Mouse (Mus musculus): ENCODE results near the gene Erv3.

Gene Erv3

DNA sequence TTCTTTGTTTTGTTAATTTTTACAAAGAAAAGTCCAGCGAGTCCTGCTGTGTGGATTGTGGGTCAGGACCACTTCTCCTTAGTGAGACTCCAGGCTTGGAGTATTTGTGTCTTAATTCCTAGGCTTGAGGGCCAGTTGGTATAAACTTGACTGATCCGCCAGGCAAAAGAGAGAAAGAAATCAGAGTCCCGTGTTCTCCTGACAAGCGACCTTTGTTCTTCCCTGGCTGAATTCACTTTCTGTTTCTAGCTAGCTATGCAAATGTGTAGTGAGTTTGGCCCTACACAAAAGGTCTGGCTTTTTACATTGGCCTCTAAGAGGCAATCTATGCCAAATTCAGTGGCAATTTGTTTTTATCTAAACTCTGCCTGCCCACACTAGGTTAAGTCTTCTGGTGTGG is 22.2 kb upstream of the Erv3 start:
- CTCF ChIA-PET: no interaction called here
- POLR2A ChIA-PET: interaction anchor here in 3 of 4 experiments (0.6 to 5.0 kb wide), 9 partner anchors 10 to 363 kb away, joined by 3 to 26 read pairs (median 4); partner anchors contain the start of genes Prn (in 2 of the 3) and Prnp (in 2 of the 3)

DNA sequence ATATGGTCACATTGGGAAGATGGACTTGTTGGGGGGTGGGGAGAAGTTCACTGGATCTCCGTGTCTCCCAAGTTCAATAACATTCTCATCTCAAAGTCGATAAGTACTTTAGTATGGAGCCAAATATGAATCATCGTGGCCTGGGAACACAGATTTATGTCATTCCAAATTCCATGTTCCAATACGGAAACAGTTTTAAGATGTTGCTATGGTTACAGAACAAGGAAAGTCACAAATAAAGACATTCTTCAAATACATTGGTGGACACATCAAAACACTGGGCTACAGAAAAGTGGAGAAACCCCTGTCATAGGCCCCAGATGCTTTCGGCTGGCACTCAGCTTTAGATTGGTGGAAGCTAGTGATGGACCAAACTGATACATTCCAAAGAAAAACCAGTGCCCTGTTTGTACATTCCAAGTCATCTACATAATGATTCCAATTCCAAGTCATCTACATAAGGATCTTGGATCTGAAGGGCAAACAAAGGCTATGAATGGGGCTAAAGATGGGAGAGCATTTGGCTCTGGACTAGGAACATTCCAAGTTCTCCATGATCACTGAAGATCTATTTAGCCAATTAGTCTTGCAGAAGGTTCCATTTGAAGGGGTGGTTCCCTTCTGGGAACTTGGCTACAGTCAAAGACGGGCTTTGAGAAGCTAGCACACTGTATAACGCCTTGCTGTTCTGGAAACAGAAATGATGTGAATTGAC is 17.2 kb upstream of the Erv3 start:
- ChIA-PET POLR2A (interaction anchor here in 2 of 4 experiments (0.6 to 0.9 kb wide), 2 partner anchors 11 to 393 kb away, joined by 3 to 4 read pairs; no protein-coding TSS in a partner anchor), CTCF (interaction anchor here in 1 of 4 experiments (1.2 kb wide), 1 partner anchor 59 kb away, joined by 3 read pairs; no protein-coding TSS in a partner anchor)

DNA sequence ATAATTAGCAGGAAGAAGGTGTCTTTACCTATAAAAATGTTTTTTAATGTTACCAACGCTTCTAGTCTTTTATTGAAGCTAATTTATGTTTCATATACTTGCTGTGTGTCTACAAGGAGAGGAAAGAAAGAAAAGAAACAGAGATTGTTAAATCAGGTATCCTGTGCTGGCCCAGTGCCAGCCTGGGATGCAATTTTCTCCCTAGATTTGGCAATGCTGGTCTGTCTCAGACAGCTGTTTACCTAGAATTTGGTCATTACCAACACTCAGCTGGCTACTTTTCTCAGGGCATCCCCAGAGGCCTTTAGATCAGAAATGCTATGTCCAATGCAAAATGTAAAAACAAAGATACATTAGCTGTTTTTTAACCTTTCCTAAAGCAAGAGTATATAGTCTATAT is 13.8 kb upstream of the Erv3 start:
- POLR2A ChIA-PET: interaction anchor here in 2 of 4 experiments (1.2 to 1.7 kb wide), 3 partner anchors 8 to 36 kb away, joined by 3 to 6 read pairs (median 4); partner anchors contain the start of genes Prn (in 2 of the 2) and Prnp (in 2 of the 2)
- CTCF ChIA-PET: interaction anchor here in 1 of 4 experiments (0.7 kb wide), 1 partner anchor 37 kb away, joined by 5 read pairs; no protein-coding TSS in a partner anchor

GRCm38 (mm10) chr2:131868983-131869382 is 9.4 kb upstream of the Erv3 start:
- ChIA-PET CTCF (no interaction called here), POLR2A (interaction anchor here in 1 of 4 experiments (1.0 kb wide), 1 partner anchor 63 kb away, joined by 3 read pairs; no protein-coding TSS in a partner anchor)

GRCm38 (mm10) chr2:131866676-131867075 is 7.1 kb upstream of the Erv3 start:
- ChIA-PET CTCF (interaction anchor here in 1 of 4 experiments (0.6 kb wide), 1 partner anchor 213 kb away, joined by 3 read pairs; no protein-coding TSS in a partner anchor), POLR2A (interaction anchor here in 1 of 4 experiments (0.5 kb wide), 1 partner anchor 474 kb away, joined by 3 read pairs; no protein-coding TSS in a partner anchor)

- CTCF ChIA-PET: interaction anchor here in 1 of 4 experiments (0.6 to 0.7 kb wide), 2 partner anchors 43 to 640 kb away, joined by 3 to 7 read pairs; no protein-coding TSS in a partner anchor
- POLR2A ChIA-PET: interaction anchor here in 3 of 4 experiments (0.6 to 3.9 kb wide), 11 partner anchors 10 to 780 kb away, joined by 3 to 16 read pairs (median 4); partner anchors contain the start of genes Prn (in 1 of the 3) and Prnp (in 1 of the 3)
Measured at GRCm38 (mm10) chr2:131864262-131864796, 4.8 kb upstream of the Erv3 start.

DNA sequence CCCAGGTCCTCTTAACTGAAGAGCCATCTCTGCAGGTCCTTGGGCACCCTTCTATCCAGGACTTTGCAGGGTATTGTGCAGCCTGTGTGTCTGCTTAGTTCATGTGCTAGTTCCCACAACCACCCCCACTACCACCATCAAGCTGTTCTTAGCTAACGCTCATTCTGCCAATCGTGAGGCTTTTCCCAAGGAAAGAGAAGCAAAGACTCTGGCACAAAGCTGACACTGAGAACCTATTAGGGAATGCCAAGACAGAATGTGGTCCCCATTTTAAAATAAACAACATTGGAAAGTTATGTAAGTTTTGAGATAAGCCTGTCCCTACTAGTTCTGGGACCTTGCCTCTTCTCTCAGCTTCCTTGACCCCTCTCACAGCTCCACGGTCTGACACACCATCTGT is 3.9 kb upstream of the Erv3 start:
- CTCF ChIA-PET: interaction anchor here in 1 of 4 experiments (0.6 kb wide), 1 partner anchor 428 kb away, joined by 3 read pairs; no protein-coding TSS in a partner anchor
- POLR2A ChIA-PET: interaction anchor here in 3 of 4 experiments (0.6 to 3.9 kb wide), 8 partner anchors 9 to 779 kb away, joined by 3 to 16 read pairs (median 3); no protein-coding TSS in a partner anchor

DNA sequence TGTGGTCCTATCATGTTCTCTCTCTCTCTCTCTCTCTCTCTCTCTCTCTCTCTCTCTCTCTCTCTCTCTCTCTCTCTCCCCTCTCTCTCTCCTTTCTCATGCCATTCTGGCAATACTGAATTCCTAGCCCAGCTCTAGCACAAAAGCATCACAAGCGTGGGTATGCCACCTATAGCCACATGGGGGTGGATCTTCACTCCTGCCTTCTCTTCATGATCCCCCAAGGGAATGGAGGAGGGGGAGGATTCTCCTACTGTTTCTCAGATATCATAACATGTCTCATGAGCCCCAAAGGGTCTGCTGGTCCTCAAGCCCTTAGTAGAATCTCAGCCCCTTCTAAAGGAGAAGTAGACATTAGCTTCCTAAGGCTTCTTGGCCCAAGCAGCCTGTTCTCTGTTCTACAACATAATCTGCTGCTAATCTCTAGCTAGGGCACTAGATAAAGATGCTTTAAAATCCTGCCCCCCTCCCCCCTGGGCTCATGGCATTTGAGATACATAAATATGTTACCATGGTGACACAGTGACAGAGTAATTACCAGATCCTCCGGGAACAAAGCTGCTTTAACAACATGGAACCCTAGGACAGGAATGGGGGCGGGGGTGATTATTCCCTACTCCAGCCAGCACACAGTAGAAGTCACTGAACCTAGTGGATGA is 3.2 kb upstream of the Erv3 start:
- ChIA-PET CTCF (no interaction called here), POLR2A (interaction anchor here in 3 of 4 experiments (0.6 to 3.9 kb wide), 7 partner anchors 10 to 222 kb away, joined by 3 to 16 read pairs (median 3); no protein-coding TSS in a partner anchor)

GRCm38 (mm10) chr2:131857838-131858237 is 1.7 kb downstream of the Erv3 start:
- CTCF ChIA-PET: no interaction called here
- POLR2A ChIA-PET: interaction anchor here in 2 of 4 experiments (1.1 to 2.6 kb wide), 2 partner anchors 10 to 17 kb away, joined by 3 to 16 read pairs; no protein-coding TSS in a partner anchor

GRCm38 (mm10) chr2:131853719-131854118 is 5.8 kb downstream of the Erv3 start:
- CTCF ChIA-PET: no interaction called here
- POLR2A ChIA-PET: interaction anchor here in 2 of 4 experiments (0.7 to 3.1 kb wide), 7 partner anchors 10 to 56 kb away, joined by 3 to 11 read pairs (median 3); partner anchors contain the start of genes Prn (in 2 of the 2) and Prnp (in 2 of the 2)

GRCm38 (mm10) chr2:131851333-131852092 is 8.0 kb downstream of the Erv3 start:
- ChIA-PET POLR2A (interaction anchor here in 2 of 4 experiments (0.6 to 3.1 kb wide), 7 partner anchors 9 to 88 kb away, joined by 3 to 11 read pairs (median 3); partner anchors contain the start of genes Prn (in 2 of the 2) and Prnp (in 2 of the 2)), CTCF (interaction anchor here in 1 of 4 experiments (1.1 kb wide), 1 partner anchor 81 kb away, joined by 3 read pairs; no protein-coding TSS in a partner anchor)

GRCm38 (mm10) chr2:131850047-131850446 is 9.5 kb downstream of the Erv3 start:
- CTCF ChIA-PET: interaction anchor here in 1 of 4 experiments (0.8 kb wide), 1 partner anchor 61 kb away, joined by 3 read pairs; no protein-coding TSS in a partner anchor
- POLR2A ChIA-PET: interaction anchor here in 1 of 4 experiments (10.2 kb wide), 1 partner anchor 19 kb away, joined by 93 read pairs; no protein-coding TSS in a partner anchor

DNA sequence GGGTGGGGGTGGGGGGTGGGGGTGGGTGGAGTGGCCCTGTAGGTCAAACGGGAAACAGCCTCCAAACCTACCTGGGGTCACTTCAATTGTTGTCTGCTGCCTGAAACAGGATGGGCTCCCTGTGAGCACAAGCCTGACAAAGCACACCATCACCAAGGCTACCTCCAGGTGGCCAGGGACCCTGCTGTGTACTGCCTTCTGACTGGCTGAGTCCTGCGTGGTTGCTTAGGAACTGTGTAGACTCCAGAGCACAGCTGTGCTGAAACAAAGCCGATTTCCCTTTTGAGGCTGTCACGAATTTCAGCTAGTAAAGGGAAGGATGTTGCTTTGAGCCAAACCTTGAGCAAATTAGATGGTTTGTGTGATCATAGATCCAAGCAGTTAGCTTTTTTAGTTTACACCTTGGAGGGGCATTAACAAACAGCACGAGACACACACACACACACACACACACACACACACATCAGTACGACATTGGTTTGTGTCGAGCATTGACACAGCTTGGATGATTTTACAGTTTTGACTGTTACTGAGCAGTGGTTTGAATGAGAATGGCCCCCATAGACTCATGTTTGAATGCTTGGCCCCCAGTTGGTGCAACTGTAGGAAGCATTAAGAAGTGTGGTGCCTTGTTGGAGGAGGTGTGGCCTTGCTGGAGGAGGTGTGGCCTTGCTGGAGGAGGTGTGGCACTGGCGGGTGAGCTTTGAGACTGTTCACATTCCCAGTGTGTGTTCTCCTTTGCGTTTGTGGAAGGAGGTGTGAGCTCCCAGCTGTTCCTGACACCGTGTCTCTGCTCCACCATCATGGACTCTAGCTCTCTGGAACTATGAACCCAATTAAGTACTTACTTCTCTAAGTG is 11.8 kb downstream of the Erv3 start:
- ChIA-PET CTCF (interaction anchor here (0.5 to 1.5 kb wide), 8 partner anchors 27 to 889 kb away, joined by 3 to 5 read pairs (median 3); no protein-coding TSS in a partner anchor), POLR2A (interaction anchor here (0.6 to 10.2 kb wide), 61 partner anchors 8 to 999 kb away, joined by 3 to 93 read pairs (median 4); partner anchors contain the start of genes Prn (in 3 of the 4), Prnp (in 3 of the 4), Crls1 (in 1 of the 4) and Rassf2 (in 1 of the 4))

GRCm38 (mm10) chr2:131846811-131847210 is 12.7 kb downstream of the Erv3 start:
- ChIA-PET POLR2A (interaction anchor here in 2 of 4 experiments (0.6 to 10.2 kb wide), 15 partner anchors 10 to 183 kb away, joined by 3 to 93 read pairs (median 5); partner anchors contain the start of genes Prn (in 1 of the 2), Prnp (in 1 of the 2) and Rassf2 (in 1 of the 2)), CTCF (no interaction called here)

GRCm38 (mm10) chr2:131846132-131846710 is 13.3 kb downstream of the Erv3 start:
- ChIA-PET POLR2A (interaction anchor here in 3 of 4 experiments (0.6 to 10.2 kb wide), 15 partner anchors 10 to 100 kb away, joined by 3 to 93 read pairs (median 4); partner anchors contain the start of genes Prn (in 1 of the 3) and Prnp (in 1 of the 3)), CTCF (interaction anchor here in 1 of 4 experiments (0.6 kb wide), 1 partner anchor 303 kb away, joined by 3 read pairs; no protein-coding TSS in a partner anchor)

- ChIA-PET POLR2A (interaction anchor here in 3 of 4 experiments (0.6 to 10.2 kb wide), 13 partner anchors 10 to 1125 kb away, joined by 3 to 93 read pairs (median 4); partner anchors contain the start of genes Prn (in 1 of the 3) and Prnp (in 1 of the 3)), CTCF (interaction anchor here in 1 of 4 experiments (0.6 kb wide), 1 partner anchor 303 kb away, joined by 3 read pairs; no protein-coding TSS in a partner anchor)
Measured at GRCm38 (mm10) chr2:131845671-131846070, 13.9 kb downstream of the Erv3 start.
